Comparison of ENCODE assay signal across 8 mouse cellular contexts in genomic region chr3:95016532-95017056, GRCm38 (mm10). TPM values are rescaled to one million over a fixed set of nuclear protein-coding genes. Genes with fewer than 3 reads are reported as not detected.
A peak's percentile ranks its signal among the peaks of the same experiment; 100 is the strongest.
DNase-seq lines count a peak whose midpoint lies in the region; ATAC-seq and TF ChIP-seq lines count a peak whose summit lies in the region.

No protein-coding gene starts in this region.

- peak overlapping the region; percentile 98 to 99 for H3K27ac ChIP-seq in heart, embryonic 14.5 days (replicated peaks in 1 of 2; ENCODE audit: control insufficient read depth in 1 of 2, insufficient read depth in 1 of 2, low read depth in 2 of 2, low read length in 2 of 2)
- H3K27ac ChIP-seq in ES-E14 (ENCODE audit: insufficient read depth, low read depth, low read length, poor library complexity, severe bottlenecking) (peak overlapping the region; percentile 59), macrophage (no peak overlapping the region)
- peak overlapping the region; percentile 97 for H3K27ac ChIP-seq in forebrain, embryonic 16.5 days (ENCODE audit: low read length)

- peak overlapping the region; percentile 83 to 88 for H3K4me3 ChIP-seq in heart, embryonic 14.5 days (ENCODE audit: control insufficient read depth in 1 of 2, insufficient read depth in 1 of 2, low read depth in 1 of 2, low read length in 2 of 2)
- H3K4me3 ChIP-seq in ES-E14 (ENCODE audit: insufficient read depth in 1 of 2, low read depth in 1 of 2, low read length in 2 of 2, poor library complexity in 1 of 2, severe bottlenecking in 1 of 2) (peak overlapping the region; percentile 79 to 92), macrophage (ENCODE audit: inconsistent target) (peak overlapping the region; percentile 75)
- peak overlapping the region; percentile 86 for H3K4me3 ChIP-seq in forebrain, embryonic 16.5 days (replicated peaks; ENCODE audit: low read length)

- H3K79me2 ChIP-seq in macrophage (ENCODE audit: inconsistent target) = peaks cover 19% of the 10 kb centered on the region; the same call in 1 of the 2 replicates

- H3K27me3 ChIP-seq in heart, embryonic 14.5 days (ENCODE audit: control insufficient read depth, insufficient read depth, low read length) = no peaks in the 10 kb centered on the region
- no peaks in the 10 kb centered on the region for H3K27me3 ChIP-seq in forebrain, embryonic 16.5 days (replicated peaks; ENCODE audit: control insufficient read depth, insufficient read depth, low read length)

- in situ Hi-C loops in ES-E14 (cut with MboI; ENCODE audit: low sequenced_read_pairs in 2 of 2, unreplicated experiment in 2 of 2) = no loop called here

- no peak for DNase-seq in heart, adult 11 months
- no peak for DNase-seq in ES-E14 (ENCODE audit: low read depth, low spot score)
- no peak for DNase-seq in thymus, postnatal 4 days
- no peak for DNase-seq in right cerebral cortex, postnatal 36 days (ENCODE audit: low spot score in 2 of 2)
- DNase-seq in right cerebral cortex, postnatal 10 days (ENCODE audit: low spot score in 2 of 2) = no peak

- H3K4me1 ChIP-seq in heart, embryonic 14.5 days (ENCODE audit: control insufficient read depth in 2 of 2, insufficient read depth in 2 of 2, low read length in 2 of 2) = peaks cover 3 to 20% of the 10 kb centered on the region in 2 experiments; a peak in 3 of 4 replicates
- peaks cover 0 to 5% of the 10 kb centered on the region in 2 experiments; a peak in 1 of 4 replicates for H3K4me1 ChIP-seq in ES-E14 (ENCODE audit: control insufficient read depth in 2 of 2, insufficient read depth in 2 of 2, low read length in 2 of 2, poor library complexity in 1 of 2)
- H3K4me1 ChIP-seq in forebrain, embryonic 16.5 days (replicated peaks; ENCODE audit: control insufficient read depth, insufficient read depth, low read length) = peaks cover 24% of the 10 kb centered on the region

- H3K9ac ChIP-seq in heart, embryonic 14.5 days (ENCODE audit: low read length) = peak overlapping the region; percentile 84
- peak overlapping the region; percentile 92 for H3K9ac ChIP-seq in ES-E14 (ENCODE audit: insufficient read depth, low read depth, low read length, poor library complexity, severe bottlenecking)
- peak overlapping the region; percentile 75 for H3K9ac ChIP-seq in forebrain, embryonic 16.5 days (replicated peaks; ENCODE audit: low read depth, low read length)

- peak overlapping the region; percentile 89 for H3K4me2 ChIP-seq in heart, embryonic 14.5 days (ENCODE audit: low read length)
- peak overlapping the region; percentile 82 for H3K4me2 ChIP-seq in forebrain, embryonic 16.5 days (ENCODE audit: low read length)

- no peaks in the 10 kb centered on the region for H3K9me3 ChIP-seq in heart, embryonic 14.5 days (ENCODE audit: control insufficient read depth, low read length)
- H3K9me3 ChIP-seq in ES-E14 (ENCODE audit: control insufficient read depth, insufficient read depth, low read depth, low read length) = no peaks in the 10 kb centered on the region
- H3K9me3 ChIP-seq in forebrain, embryonic 16.5 days (ENCODE audit: control insufficient read depth, low read length) = no peaks in the 10 kb centered on the region

- WGBS in heart, embryonic 14.5 days = 4% methylated on average over 21 of the region's 21 CpGs
- 4% methylated on average over 21 of the region's 21 CpGs for WGBS in forebrain, embryonic 16.5 days
- 5% methylated on average over 21 of the region's 21 CpGs for WGBS in macrophage (ENCODE audit: missing documents)

- ATAC-seq in heart, embryonic 14.5 days (ENCODE audit: insufficient number of reproducible peaks, insufficient read depth, low FRiP score, low read depth) = no peak
- no peak for ATAC-seq in forebrain, embryonic 16.5 days

- H3K36me3 ChIP-seq in heart, embryonic 14.5 days (ENCODE audit: control insufficient read depth, insufficient read depth, low read length) = peaks cover 8% of the 10 kb centered on the region
- H3K36me3 ChIP-seq in ES-E14 (ENCODE audit: control insufficient read depth, insufficient read depth, low read length, poor library complexity, severe bottlenecking) (peaks cover 7% of the 10 kb centered on the region), macrophage (ENCODE audit: inconsistent target) (peaks cover 6% of the 10 kb centered on the region; the same call in 1 of the 2 replicates)
- H3K36me3 ChIP-seq in forebrain, embryonic 16.5 days (ENCODE audit: control insufficient read depth, insufficient read depth) = peaks cover 6% of the 10 kb centered on the region

TF ChIP-seq in ES-E14, 5 proteins besides CTCF, POLR2A, EP300 and RAD21:
- no peak for TF ChIP-seq ZC3H11A (IDR thresholded peaks at IDR 0.05; ENCODE audit: borderline replicate concordance, low read depth, low read length)
- TF ChIP-seq HCFC1 (IDR thresholded peaks at IDR 0.05; ENCODE audit: borderline replicate concordance, insufficient read depth, low read length) = no peak
- TF ChIP-seq ZNF384 (IDR thresholded peaks at IDR 0.05; ENCODE audit: low read depth, low read length) = no peak
- TF ChIP-seq CHD2 (IDR thresholded peaks at IDR 0.05; ENCODE audit: low read depth, low read length) = no peak
- no peak for TF ChIP-seq MAFK (IDR thresholded peaks at IDR 0.05; ENCODE audit: insufficient read depth, low read depth, low read length)

RNA-seq across cellular contexts. Expression of gene Zfp687, which starts 1.3 kb away (rescaled TPM):
- polyA plus RNA-seq in heart, embryonic 14.5 days (2014; fragmentation: Nextera tagmentation; extraction: Ambion mirVana) = 13.5 and 16.9 TPM in 2 replicates
- 19.8 and 20.6 TPM in 2 replicates for total RNA-seq in ES-E14 (2012; rRNA removed)
- 20.0 and 20.7 TPM in 2 replicates for polyA plus RNA-seq in forebrain, embryonic 16.5 days (2015; fragmentation: Nextera tagmentation; extraction: Ambion mirVana)
- total RNA-seq in macrophage (2018; cell fraction: chromatin; rRNA removed) = 10 to 100 TPM; 21.2 to 73.2 (median 38.5) TPM
- total RNA-seq in macrophage (2018; cell fraction: cytosol; rRNA removed) = 10 to 100 TPM in 14 of 26 experiments, 1 to 10 TPM in 12; 5.1 to 16.3 (median 10.6) TPM
- 10 to 100 TPM; 19.1 to 42.8 (median 33.2) TPM for total RNA-seq in macrophage (2018; cell fraction: nucleus; rRNA removed)
- polyA plus RNA-seq in macrophage (2018) = 8.3 to 8.9 TPM (median 8.9 TPM) in 3 replicates

RNA-seq across cellular contexts. Expression of gene Psmd4, which starts 25.8 kb away (rescaled TPM):
- 176 and 188 TPM in 2 replicates for polyA plus RNA-seq in heart, embryonic 14.5 days (2014; fragmentation: Nextera tagmentation; extraction: Ambion mirVana)
- 258 and 291 TPM in 2 replicates for total RNA-seq in ES-E14 (2012; rRNA removed)
- polyA plus RNA-seq in forebrain, embryonic 16.5 days (2015; fragmentation: Nextera tagmentation; extraction: Ambion mirVana) = 286 and 291 TPM in 2 replicates
- total RNA-seq in macrophage (2018; cell fraction: chromatin; rRNA removed) = 100 to 1,000 TPM in 18 of 26 experiments, 10 to 100 TPM in 8; 60.3 to 149 (median 109) TPM
- total RNA-seq in macrophage (2018; cell fraction: cytosol; rRNA removed) = 100 to 1,000 TPM in 24 of 26 experiments, 10 to 100 TPM in 2; 95.5 to 160 (median 124) TPM
- total RNA-seq in macrophage (2018; cell fraction: nucleus; rRNA removed) = 100 to 1,000 TPM in 6 of 26 experiments, 10 to 100 TPM in 20; 57.2 to 121 (median 87.1) TPM
- polyA plus RNA-seq in macrophage (2018) = 102 to 143 TPM (median 138 TPM) in 3 replicates

RNA-seq across cellular contexts. Expression of gene Pi4kb, which starts 42.1 kb away (rescaled TPM):
- 17.4 and 21.8 TPM in 2 replicates for polyA plus RNA-seq in heart, embryonic 14.5 days (2014; fragmentation: Nextera tagmentation; extraction: Ambion mirVana)
- 29.7 and 34.4 TPM in 2 replicates for total RNA-seq in ES-E14 (2012; rRNA removed)
- polyA plus RNA-seq in forebrain, embryonic 16.5 days (2015; fragmentation: Nextera tagmentation; extraction: Ambion mirVana) = 26.4 and 29.7 TPM in 2 replicates
- total RNA-seq in macrophage (2018; cell fraction: chromatin; rRNA removed) = 100 to 1,000 TPM in 2 of 26 experiments, 10 to 100 TPM in 24; 38.8 to 108 (median 58.8) TPM
- total RNA-seq in macrophage (2018; cell fraction: cytosol; rRNA removed) = 10 to 100 TPM; 37.8 to 62.4 (median 51.1) TPM
- total RNA-seq in macrophage (2018; cell fraction: nucleus; rRNA removed) = 10 to 100 TPM; 33.3 to 79.6 (median 41.8) TPM
- polyA plus RNA-seq in macrophage (2018) = 39.8 to 61.5 TPM (median 51.3 TPM) in 3 replicates
